Mouse (Mus musculus) heart, adult 2 months (tissue): ENCODE measurements around the gene Ccm2. TPM values are rescaled to one million over a fixed set of nuclear protein-coding genes. Genes with fewer than 3 reads are reported as not detected.

ENCODE experiments used
- DNase-seq, 2 experiments: peaks; one replicate each; pipeline ENCODE4 v3.0.0; 2021
- H3K27ac ChIP-seq: fragments of 200-600 bp; 2 replicates; pipeline ENCODE4 v1.8.1; 2022
- H3K27me3 ChIP-seq: fragments of 200-500 bp; 2 replicates; pipeline ENCODE4 v1.6.1; 2012; ENCODE audit warnings: mild to moderate bottlenecking, low read length, inconsistent platforms, mixed read lengths; ENCODE audit not compliant: control insufficient read depth, insufficient read depth
- H3K36me3 ChIP-seq: fragments of 200-500 bp; 2 replicates; pipeline ENCODE4 v1.6.1; 2012; ENCODE audit warnings: low read length, inconsistent platforms; ENCODE audit not compliant: control insufficient read depth, insufficient read depth
- H3K4me1 ChIP-seq: fragments of 200-500 bp; 2 replicates; pipeline ENCODE4 v1.6.1; 2011; ENCODE audit warnings: low read length; ENCODE audit not compliant: control insufficient read depth, insufficient read depth
- H3K4me3 ChIP-seq: fragments of 200-600 bp; 2 replicates; pipeline ENCODE4 v1.8.1; 2022
- H3K79me2 ChIP-seq: fragments of 200-500 bp; replicated peaks from 2 replicates; pipeline ENCODE4 v1.6.1; 2012; ENCODE audit warnings: mild to moderate bottlenecking, inconsistent platforms, low read length, moderate library complexity, mixed read lengths; ENCODE audit not compliant: control insufficient read depth, insufficient read depth
- H3K9ac ChIP-seq: fragments of 200-500 bp; 2 replicates; pipeline ENCODE4 v1.6.1; 2012; ENCODE audit warnings: low read depth, mild to moderate bottlenecking, control low read depth, inconsistent platforms, low read length, mixed read lengths
- CTCF ChIP-seq: fragments of 200-600 bp; IDR thresholded peaks from 2 replicates; pipeline ENCODE4 v1.8.1; 2022; ENCODE audit warnings: antibody characterized with exemption, mild to moderate bottlenecking, moderate library complexity
- EP300 ChIP-seq: fragments of 200-500 bp; IDR thresholded peaks from 2 replicates; pipeline ENCODE4 v1.6.1; 2011; ENCODE audit warnings: low read depth, low read length, control low read depth; ENCODE audit not compliant: insufficient read depth
- POLR2A ChIP-seq: fragments of 200-500 bp; IDR thresholded peaks from 2 replicates; pipeline ENCODE4 v1.6.1; 2011; ENCODE audit warnings: mild to moderate bottlenecking, low read depth, low read length, control low read depth; ENCODE audit not compliant: insufficient read depth
- WGBS: fragments of 180-500 bp; shearing (Covaris S2); methylation state at CpG from one replicate; pipeline ENCODE4 v1.1.7; 2018; 5-methylcytosine and 5-hydroxymethylcytosine counted together
- intact Hi-C: fragments of 180-260 bp; cut with DNase I; formaldehyde crosslinking; loops from one replicate; pipeline ENCODE4 v1.15.1; 2025
- polyA plus RNA-seq: library from polyadenylated mRNA; depleted of rRNA; stranded (reverse); fragments of >200 nt; gene quantifications from 2 replicates; pipeline ENCODE4 v1.2.3, GENCODE M21; 2012
- total RNA-seq, 2 experiments: library from RNA; stranded (reverse); gene quantifications; 2 replicates each; pipeline ENCODE4 v1.2.3; 2021

The Ccm2 gene
- total and polyA plus RNA-seq, 3 experiments: 25.6 to 54.1 (median 28.5) TPM

DNA sequence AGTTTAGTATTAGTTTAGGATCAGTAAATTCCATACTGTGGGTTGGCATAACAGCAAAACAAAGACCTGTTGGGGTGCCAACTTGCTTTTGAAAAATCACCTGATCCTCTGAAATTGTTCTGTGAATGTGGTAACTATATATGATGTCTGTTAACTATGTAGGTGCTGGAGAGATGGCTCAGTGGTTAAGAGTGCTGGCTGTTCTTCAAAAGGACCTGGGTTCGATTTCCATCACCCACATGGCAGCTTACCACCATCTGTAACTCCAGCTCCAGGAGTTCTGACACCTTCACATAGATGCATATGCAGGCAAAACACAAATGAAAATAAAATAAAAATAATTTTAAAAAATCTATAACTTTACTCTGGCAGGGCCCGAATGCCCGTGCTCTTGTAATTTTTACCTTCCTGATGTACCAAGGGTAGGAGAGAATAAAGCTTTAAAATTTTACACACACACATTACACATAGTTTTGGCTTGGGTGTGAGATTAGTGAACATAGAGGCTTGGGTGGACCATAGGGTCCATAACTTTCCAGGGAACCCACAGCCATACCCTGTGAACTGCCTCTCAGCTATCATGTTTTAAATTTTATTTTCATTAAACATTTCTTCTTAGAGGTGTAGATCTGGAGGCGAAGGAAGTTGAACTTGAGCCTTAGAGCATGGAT, 1.4 kb upstream of the Ccm2 start:
- Histone ChIP-seq H3K27me3 (no peaks in the 10 kb centered on the region), H3K4me3 (no peak overlapping the region), H3K79me2 (no peaks in the 10 kb centered on the region; the same call in 1 of the 2 replicates), H3K27ac (peak overlapping the region; percentile 96), H3K9ac (no peak overlapping the region), H3K36me3 (peaks cover 2% of the 10 kb centered on the region; the same call in 1 of the 2 replicates), H3K4me1 (no peaks in the 10 kb centered on the region; the same call in 1 of the 2 replicates)
- 97% methylated on average over 4 of the region's 4 CpGs for WGBS
- no peak for DNase-seq
- intact Hi-C loops: loop anchor here (5.0 kb wide), 1 partner anchor 42 kb away; no protein-coding TSS in a partner anchor
- TF ChIP-seq CTCF (no peak), EP300 (no peak), POLR2A (no peak)

DNA sequence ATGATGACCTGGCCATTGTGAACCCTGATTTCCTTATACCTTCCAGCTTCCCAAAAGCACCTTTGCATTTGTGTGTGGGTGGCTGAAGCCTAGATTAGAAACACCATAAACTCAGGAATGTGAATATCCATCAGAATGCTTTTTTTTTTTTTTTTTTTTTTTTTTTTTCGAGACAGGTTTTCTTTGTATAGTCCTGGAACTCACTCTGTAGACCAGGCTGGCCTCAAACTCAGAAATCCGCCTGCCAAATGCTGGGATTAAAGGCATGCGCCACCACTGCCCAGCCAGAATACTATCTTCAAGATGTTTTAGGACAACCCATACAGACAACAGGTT, 862 bp upstream of the Ccm2 start:
- no peak for DNase-seq
- H3K4me1 ChIP-seq: no peaks in the 10 kb centered on the region; the same call in 1 of the 2 replicates
- no peak for TF ChIP-seq POLR2A
- TF ChIP-seq CTCF: no peak
- TF ChIP-seq EP300: no peak
- 13% methylated on average over 3 of the region's 3 CpGs for WGBS
- no peaks in the 10 kb centered on the region; the same call in 1 of the 2 replicates for H3K79me2 ChIP-seq
- peak overlapping the region; percentile 43 for H3K9ac ChIP-seq
- H3K27ac ChIP-seq: peak overlapping the region; percentile 96
- no peaks in the 10 kb centered on the region for H3K27me3 ChIP-seq
- peaks cover 2% of the 10 kb centered on the region; the same call in 1 of the 2 replicates for H3K36me3 ChIP-seq
- H3K4me3 ChIP-seq: peak overlapping the region; percentile 81
- intact Hi-C loops: loop anchor here (1.0 to 5.0 kb wide), 3 partner anchors 41 to 81 kb away; partner anchors contain the start of gene Tbrg4

DNA sequence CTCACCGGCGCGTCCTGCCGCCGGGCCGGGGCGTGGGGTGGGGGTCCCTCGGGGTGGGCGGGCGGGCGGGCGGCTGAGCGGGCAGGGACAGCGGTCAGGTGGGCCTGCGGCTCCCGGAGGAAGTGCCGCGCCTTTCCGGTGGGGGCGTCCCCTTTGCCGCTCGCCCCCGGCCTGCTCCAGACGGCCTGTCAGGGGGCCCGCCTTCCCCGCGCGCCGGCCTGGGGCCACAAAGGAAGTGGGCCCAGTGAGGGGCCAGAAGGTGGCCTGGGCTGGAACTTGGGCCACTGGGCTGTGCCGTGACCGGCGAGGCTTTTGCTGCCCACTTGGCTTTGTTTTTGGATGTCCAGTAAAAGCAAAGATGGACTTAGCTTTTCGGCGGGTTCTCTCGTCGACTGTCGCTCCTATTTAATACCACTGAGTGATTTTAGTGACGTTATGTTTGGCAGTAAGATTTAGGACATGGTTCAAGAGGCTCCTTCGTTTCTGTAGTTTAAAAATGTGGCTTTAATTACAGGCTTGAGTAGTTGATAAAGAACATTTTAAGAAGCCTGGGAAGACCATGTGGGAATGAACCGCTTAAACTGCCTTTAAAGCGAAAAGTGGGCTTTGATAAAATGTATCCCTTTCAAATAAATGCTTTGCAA, 472 bp downstream of the Ccm2 start:
- DNase-seq: peak; percentile 87 to 91
- Histone ChIP-seq H3K36me3 (peaks cover 2% of the 10 kb centered on the region; the same call in 1 of the 2 replicates), H3K27ac (peak overlapping the region; percentile 96), H3K9ac (peak overlapping the region; percentile 86), H3K27me3 (no peaks in the 10 kb centered on the region), H3K79me2 (no peaks in the 10 kb centered on the region; the same call in 1 of the 2 replicates), H3K4me1 (no peaks in the 10 kb centered on the region; the same call in 1 of the 2 replicates), H3K4me3 (peak overlapping the region; percentile 81)
- 1% methylated on average over 41 of the region's 41 CpGs for WGBS
- TF ChIP-seq EP300: no peak
- TF ChIP-seq CTCF: 0 out of 2 replicates have a peak, but pooled peaks have one; percentile 18
- TF ChIP-seq POLR2A: peak; percentile 52
- intact Hi-C loops: loop anchor here (2.0 to 5.0 kb wide), 2 partner anchors 40 to 80 kb away; partner anchors contain the start of gene Tbrg4

DNA sequence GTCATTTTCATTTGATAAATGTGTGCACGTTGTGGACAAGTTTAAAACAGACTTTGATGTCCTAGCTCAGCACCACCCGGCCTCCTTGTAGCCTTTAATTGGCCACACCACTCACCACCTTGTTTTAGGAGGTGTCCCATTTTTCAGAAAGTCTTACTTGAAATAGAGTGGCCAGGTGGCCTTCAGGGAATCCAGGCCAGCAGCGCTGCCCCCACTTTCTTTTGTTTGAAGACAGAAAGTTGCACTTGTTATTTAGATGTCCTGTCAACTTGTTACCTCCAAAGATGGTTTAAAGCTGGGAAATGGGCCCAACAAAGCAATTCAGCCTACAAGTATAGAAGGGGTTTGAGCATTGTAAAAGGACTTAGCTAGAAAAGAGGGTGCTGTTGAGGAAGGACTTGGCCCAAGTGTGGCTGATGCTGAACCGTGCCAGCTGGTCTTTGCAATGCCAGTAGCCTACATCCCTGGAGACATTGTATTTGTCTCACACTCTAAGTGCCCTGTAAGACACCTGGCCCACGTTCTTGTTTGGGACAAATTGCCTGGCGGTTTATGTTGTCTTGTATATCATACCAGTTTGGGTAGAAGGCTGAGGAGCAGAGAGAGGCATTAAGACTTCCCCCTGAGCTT, 1.1 kb downstream of the Ccm2 start:
- Histone ChIP-seq H3K79me2 (no peaks in the 10 kb centered on the region; the same call in 1 of the 2 replicates), H3K4me3 (peak overlapping the region; percentile 81), H3K36me3 (peaks cover 2% of the 10 kb centered on the region; the same call in 1 of the 2 replicates), H3K27me3 (no peaks in the 10 kb centered on the region), H3K4me1 (no peaks in the 10 kb centered on the region; the same call in 1 of the 2 replicates), H3K9ac (peak overlapping the region; percentile 20), H3K27ac (peak overlapping the region; percentile 96)
- TF ChIP-seq CTCF: no peak
- TF ChIP-seq EP300: no peak
- no peak for TF ChIP-seq POLR2A
- WGBS: 23% methylated on average over 6 of the region's 6 CpGs
- DNase-seq: no peak
- intact Hi-C loops: loop anchor here (2.0 to 5.0 kb wide), 2 partner anchors 39 to 79 kb away; partner anchors contain the start of gene Tbrg4

DNA sequence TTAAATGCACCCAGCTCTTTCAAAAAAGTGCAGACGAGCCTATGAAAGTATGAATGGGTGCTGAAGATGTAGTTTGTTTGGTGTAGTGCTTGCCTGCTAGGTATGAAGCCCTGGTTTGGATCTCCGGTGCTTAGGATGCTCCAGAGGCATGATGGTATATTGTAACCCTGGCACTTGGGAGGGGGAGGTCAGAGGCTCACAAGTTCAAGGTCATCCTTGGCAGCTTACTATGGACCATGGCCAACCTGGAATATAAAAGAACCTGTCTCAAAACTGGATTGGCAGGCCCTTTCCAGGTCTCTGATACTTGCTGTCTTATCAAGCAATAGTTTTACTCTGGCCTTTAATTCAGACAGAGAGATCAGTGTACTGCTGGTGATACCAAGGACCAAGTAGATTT, 3.1 kb downstream of the Ccm2 start:
- Histone ChIP-seq H3K4me3 (no peak overlapping the region), H3K36me3 (peaks cover 2% of the 10 kb centered on the region; the same call in 1 of the 2 replicates), H3K79me2 (no peaks in the 10 kb centered on the region; the same call in none of the 2 replicates), H3K27ac (no peak overlapping the region), H3K27me3 (no peaks in the 10 kb centered on the region), H3K9ac (no peak overlapping the region), H3K4me1 (peaks cover 2% of the 10 kb centered on the region)
- intact Hi-C loops: loop anchor here (5.0 kb wide), 1 partner anchor 38 kb away; no protein-coding TSS in a partner anchor
- 88% methylated on average over 2 of the region's 2 CpGs for WGBS
- no peak for DNase-seq
- no peak for TF ChIP-seq EP300
- TF ChIP-seq POLR2A: no peak
- TF ChIP-seq CTCF: no peak
